8 mouse cellular contexts compared by ENCODE assay signal in the genomic region with DNA sequence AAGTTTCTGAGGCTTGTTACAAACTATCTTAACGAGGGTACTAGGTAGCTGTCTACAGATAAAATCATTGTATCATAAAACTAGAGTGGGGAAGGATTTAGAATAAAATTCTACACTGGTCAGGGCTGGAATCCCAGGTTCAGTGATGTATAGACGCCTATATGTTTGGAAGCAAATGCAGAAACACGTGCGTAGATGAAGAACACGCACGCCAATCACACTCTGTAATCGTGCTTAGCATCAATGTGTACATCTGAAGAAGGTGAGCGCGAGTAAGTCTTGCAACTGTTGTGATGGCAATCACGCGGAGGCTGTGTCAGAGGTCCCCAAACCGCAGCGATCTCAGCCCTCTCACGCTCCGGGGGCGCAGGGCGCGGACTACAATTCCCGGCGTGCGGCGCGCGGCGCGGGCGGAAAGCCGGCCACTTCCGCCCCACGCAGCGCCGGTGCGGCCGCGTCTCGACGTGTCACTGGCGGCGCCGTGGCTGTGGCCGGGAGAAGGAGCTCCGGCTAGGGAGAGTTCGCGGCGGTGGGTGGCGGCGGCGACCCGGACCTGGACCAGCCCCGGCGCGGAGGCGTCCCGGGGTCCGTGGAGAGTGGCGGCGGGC. TPM values are rescaled to one million over a fixed set of nuclear protein-coding genes. Genes with fewer than 3 reads are reported as not detected.
A peak's percentile ranks its signal among the peaks of the same experiment; 100 is the strongest.
DNase-seq lines count a peak whose midpoint lies in the region; ATAC-seq and TF ChIP-seq lines count a peak whose summit lies in the region.

Gene Clint1 (plus strand): TSS at position 536 of the 608 bp plus-strand sequence.

- H3K27ac ChIP-seq in forebrain, embryonic 16.5 days (ENCODE audit: low read length), result peak within 1 kb of the TSS; percentile 67; the same call in 1 of the 2 replicates
- H3K27ac ChIP-seq in layer of hippocampus, adult 2 months, result peak within 1 kb of the TSS; percentile 81
- H3K27ac ChIP-seq in lung, embryonic 14.5 days (ENCODE audit: low read depth), result peak within 1 kb of the TSS; percentile 86
- no peak within 1 kb of the TSS for H3K27ac ChIP-seq in olfactory bulb, adult 2 months (ENCODE audit: insufficient read depth, low read depth, low read length)
- peak within 1 kb of the TSS; percentile 89 for H3K27ac ChIP-seq in thymus, adult 2 months (ENCODE audit: control insufficient read depth, insufficient read depth, low read length)

- peak within 1 kb of the TSS; percentile 68 for H3K4me3 ChIP-seq in forebrain, embryonic 16.5 days (replicated peaks; ENCODE audit: low read length)
- H3K4me3 ChIP-seq in layer of hippocampus, adult 2 months, result peak within 1 kb of the TSS; percentile 76
- peak within 1 kb of the TSS; percentile 96 for H3K4me3 ChIP-seq in lung, embryonic 14.5 days (ENCODE audit: low read depth, low read length)
- H3K4me3 ChIP-seq in olfactory bulb, adult 2 months (ENCODE audit: insufficient read depth, low read depth, low read length), result peak within 1 kb of the TSS; percentile 84
- peak within 1 kb of the TSS; percentile 99 for H3K4me3 ChIP-seq in thymus, adult 2 months (ENCODE audit: control insufficient read depth, insufficient read depth, low read length)

- peak; percentile 85 for TF ChIP-seq POLR2A in olfactory bulb, adult 2 months (IDR thresholded peaks at IDR 0.05; ENCODE audit: insufficient read depth, low read depth, low read length)
- TF ChIP-seq POLR2A in thymus, adult 2 months (IDR thresholded peaks at IDR 0.05; ENCODE audit: control insufficient read depth, extremely low read depth, insufficient read depth, low read length, poor library complexity), result peak; percentile 83

- peak within 1 kb of the TSS; percentile 89 for H3K4me2 ChIP-seq in forebrain, embryonic 16.5 days (ENCODE audit: low read length)
- peak within 1 kb of the TSS; percentile 59 for H3K4me2 ChIP-seq in lung, embryonic 14.5 days

- no peaks in the 10 kb centered on the region for H3K27me3 ChIP-seq in forebrain, embryonic 16.5 days (replicated peaks; ENCODE audit: control insufficient read depth, insufficient read depth, low read length)
- no peaks in the 10 kb centered on the region for H3K27me3 ChIP-seq in lung, embryonic 14.5 days (ENCODE audit: insufficient read depth, low read length)
- H3K27me3 ChIP-seq in thymus, adult 2 months (ENCODE audit: control insufficient read depth, insufficient read depth, low read length), result no peaks in the 10 kb centered on the region

- peak; percentile 99 for ATAC-seq in forebrain, embryonic 16.5 days
- ATAC-seq in lung, embryonic 14.5 days (ENCODE audit: insufficient read depth), result peak; percentile 95

- WGBS in forebrain, embryonic 16.5 days, result under 1% methylated on average over 54 of the region's 57 CpGs
- WGBS in lung, embryonic 14.5 days, result under 1% methylated on average over 57 of the region's 57 CpGs
- WGBS in olfactory bulb, adult 2 months, result 1% methylated on average over 55 of the region's 57 CpGs
- under 1% methylated on average over 55 of the region's 57 CpGs for WGBS in thymus, adult 2 months

- intact Hi-C loops in heart, postnatal 36 days (cut with DNase I), result loop anchor here (2.0 kb wide), 1 partner anchor 29 kb away; no protein-coding TSS in a partner anchor

- peak within 1 kb of the TSS; percentile 93 for H3K9ac ChIP-seq in forebrain, embryonic 16.5 days (replicated peaks; ENCODE audit: low read depth, low read length)
- H3K9ac ChIP-seq in lung, embryonic 14.5 days, result peak within 1 kb of the TSS; percentile 96

- H3K4me1 ChIP-seq in forebrain, embryonic 16.5 days (replicated peaks; ENCODE audit: control insufficient read depth, insufficient read depth, low read length), result peaks cover 18% of the 10 kb centered on the region
- H3K4me1 ChIP-seq in lung, embryonic 14.5 days (ENCODE audit: insufficient read depth), result peaks cover 3% of the 10 kb centered on the region; the same call in 1 of the 2 replicates
- peaks cover 10% of the 10 kb centered on the region; the same call in 1 of the 2 replicates for H3K4me1 ChIP-seq in olfactory bulb, adult 2 months (ENCODE audit: control insufficient read depth, insufficient read depth, low read length)
- peaks cover 18% of the 10 kb centered on the region for H3K4me1 ChIP-seq in thymus, adult 2 months (replicated peaks; ENCODE audit: control insufficient read depth, insufficient read depth, low read length)

- TF ChIP-seq CTCF in layer of hippocampus, adult 2 months (conservative IDR thresholded peaks at IDR 0.05), result no peak
- TF ChIP-seq CTCF in lung, embryonic 14.5 days (IDR thresholded peaks at IDR 0.05; ENCODE audit: low read depth), result no peak
- TF ChIP-seq CTCF in olfactory bulb, adult 2 months (IDR thresholded peaks at IDR 0.05; ENCODE audit: insufficient read depth, low read depth, low read length), result no peak
- 0 out of 2 replicates have a peak, but pooled peaks have one; percentile 39 for TF ChIP-seq CTCF in thymus, adult 2 months (IDR thresholded peaks at IDR 0.05; ENCODE audit: borderline replicate concordance, control insufficient read depth, extremely low read depth, insufficient read depth, low read length, poor library complexity)

- DNase-seq in ES-CJ7 (ENCODE audit: low read depth, low spot score), result peak; percentile 65
- DNase-seq in cerebellum, adult 11 months, result peak; percentile 76
- DNase-seq in heart, postnatal 36 days, result peak; percentile 83 to 87
- DNase-seq in layer of hippocampus, adult 2 months (ENCODE audit: low spot score in 2 of 2), result peak; percentile 78 to 83
- peak; percentile 91 for DNase-seq in lung, embryonic 14.5 days
- peak; percentile 89 for DNase-seq in thymus, adult 2 months

- H3K36me3 ChIP-seq in forebrain, embryonic 16.5 days (ENCODE audit: control insufficient read depth, insufficient read depth), result 0 out of 2 replicates have a peak, but pooled peaks cover 2% of the 10 kb centered on the region
- H3K36me3 ChIP-seq in lung, embryonic 14.5 days (ENCODE audit: insufficient read depth), result peaks cover 11% of the 10 kb centered on the region; the same call in 1 of the 2 replicates
- no peaks in the 10 kb centered on the region for H3K36me3 ChIP-seq in thymus, adult 2 months (ENCODE audit: control insufficient read depth, insufficient read depth, low read length)

- H3K9me3 ChIP-seq in forebrain, embryonic 16.5 days (ENCODE audit: control insufficient read depth, low read length), result no peaks in the 10 kb centered on the region
- no peaks in the 10 kb centered on the region for H3K9me3 ChIP-seq in lung, embryonic 14.5 days (ENCODE audit: low read depth, low read length)

RNA-seq across cellular contexts. Expression of gene Clint1, which starts in this region (rescaled TPM):
- polyA plus RNA-seq in forebrain, embryonic 16.5 days (2015; fragmentation: Nextera tagmentation; extraction: Ambion mirVana), result 45.1 and 56.0 TPM in 2 replicates
- total RNA-seq in heart, postnatal 36 days (2021), result 10 to 100 TPM; 43.2 to 43.7 TPM
- total RNA-seq in layer of hippocampus, adult 2 months (2021), result 10 to 100 TPM; 53.2 to 55.4 TPM
- 67.9 and 72.7 TPM in 2 replicates for polyA plus RNA-seq in lung, embryonic 14.5 days (2014; fragmentation: Nextera tagmentation; extraction: Ambion mirVana)
- polyA plus RNA-seq in olfactory bulb, adult 2 months (2012; ENCODE audit: insufficient read depth, insufficient read length, low replicate concordance, missing spikeins), result not detected in 2 replicates
- 64.6 and 70.1 TPM in 2 replicates for polyA plus RNA-seq in thymus, adult 2 months (2012; rRNA removed)
